In genomic region chr13:54577652-54578507, GRCm38 (mm10) we compare ENCODE assay signal across 13 mouse cellular contexts. TPM values are rescaled to one million over a fixed set of nuclear protein-coding genes. Genes with fewer than 3 reads are reported as not detected.
A peak's percentile ranks its signal among the peaks of the same experiment; 100 is the strongest.
DNase-seq lines count a peak whose midpoint lies in the region; ATAC-seq and TF ChIP-seq lines count a peak whose summit lies in the region.
"Had no signal": no experiment of that assay in that cellular context is flagged by ENCODE, and none has a peak within 500 bp of the region (broad histone marks: within the 10 kb centered on the region; RNA-seq: fewer than 3 reads in every experiment).

No protein-coding gene starts in this region.

- H3K27ac ChIP-seq in liver, embryonic 12.5 days = no peak overlapping the region
- peak overlapping the region; percentile 26; the same call in 1 of the 2 replicates for H3K27ac ChIP-seq in spleen, adult 2 months (ENCODE audit: insufficient read depth, low read length)
- H3K27ac ChIP-seq: embryonic facial prominence, embryonic 13.5 days; heart, embryonic 10.5 days had no signal

- no peak overlapping the region for H3K9ac ChIP-seq in liver, embryonic 12.5 days
- H3K9ac ChIP-seq: embryonic facial prominence, embryonic 13.5 days had no signal

- no peak for TF ChIP-seq POLR2A in lung, adult 2 months (IDR thresholded peaks at IDR 0.05; ENCODE audit: borderline replicate concordance, extremely low read depth, low read depth, low read length)
- no peak for TF ChIP-seq POLR2A in spleen, adult 2 months (IDR thresholded peaks at IDR 0.05; ENCODE audit: low read depth, low read length)

- TF ChIP-seq CTCF in lung, adult 2 months (IDR thresholded peaks at IDR 0.05; ENCODE audit: insufficient read depth, low read length) = no peak
- TF ChIP-seq CTCF in spleen, adult 2 months (IDR thresholded peaks at IDR 0.05; ENCODE audit: extremely low read depth, insufficient read depth, insufficient read length, insufficient replicate concordance) = no peak

- no peaks in the 10 kb centered on the region; the same call in 1 of the 2 replicates for H3K27me3 ChIP-seq in liver, embryonic 12.5 days (replicated peaks)
- no peaks in the 10 kb centered on the region for H3K27me3 ChIP-seq in spleen, adult 2 months (ENCODE audit: control insufficient read depth, insufficient read depth, low read length)

- 0 out of 2 replicates have a peak overlapping the region, but pooled peaks have one; percentile 5 for H3K4me2 ChIP-seq in liver, embryonic 12.5 days
- H3K4me2 ChIP-seq: embryonic facial prominence, embryonic 13.5 days had no signal

- no peaks in the 10 kb centered on the region for H3K9me3 ChIP-seq in liver, embryonic 12.5 days (replicated peaks)
- H3K9me3 ChIP-seq: embryonic facial prominence, embryonic 13.5 days; heart, embryonic 10.5 days had no signal

- H3K4me3 ChIP-seq in lung, adult 2 months (replicated peaks; ENCODE audit: extremely low read depth, low read depth, low read length) = no peak overlapping the region
- H3K4me3 ChIP-seq in liver, embryonic 12.5 days = no peak overlapping the region
- H3K4me3 ChIP-seq in spleen, adult 2 months (ENCODE audit: extremely low read depth, insufficient read depth, insufficient read length) = peak overlapping the region; percentile 2; the same call in 1 of the 2 replicates
- H3K4me3 ChIP-seq: embryonic facial prominence, embryonic 13.5 days; heart, embryonic 10.5 days had no signal

- DNase-seq in lung, postnatal 36 days = peak; percentile 38
- DNase-seq in lung, adult 2 months = no peak
- peak; percentile 52 for DNase-seq in ZHBTc4 (ENCODE audit: low read depth, low spot score)
- peak in 1 of 2 experiments; percentile 52 for DNase-seq in spleen, adult 2 months (ENCODE audit: low read depth in 1 of 2, low spot score in 2 of 2)
- no peak for DNase-seq in cerebellum, adult 8-10 months
- no peak for DNase-seq in heart, postnatal 10 days
- DNase-seq: adrenal gland, postnatal 10 days; cerebellum, adult 18-20 months; layer of hippocampus, adult 9-11 months had no signal

- no peak for ATAC-seq in liver, embryonic 12.5 days
- ATAC-seq: intestine, embryonic 16.5 days had no signal

- peaks cover 43% of the 10 kb centered on the region for H3K36me3 ChIP-seq in liver, embryonic 12.5 days
- H3K36me3 ChIP-seq in spleen, adult 2 months (ENCODE audit: control insufficient read depth, insufficient read depth, low read length) = peaks cover 5% of the 10 kb centered on the region

- intact Hi-C loops in heart, postnatal 10 days (cut with DNase I) = loop anchor here (5.0 kb wide), 1 partner anchor 44 kb away; the partner anchor contains the start of gene Faf2

- H3K4me1 ChIP-seq in lung, adult 2 months (ENCODE audit: control insufficient read depth, insufficient read depth, low read length) = peaks cover 12% of the 10 kb centered on the region
- H3K4me1 ChIP-seq in liver, embryonic 12.5 days = peaks cover 41% of the 10 kb centered on the region
- peaks cover 19% of the 10 kb centered on the region for H3K4me1 ChIP-seq in spleen, adult 2 months (ENCODE audit: control insufficient read depth, insufficient read depth, insufficient read length)

- 76% methylated on average over 21 of the region's 21 CpGs for WGBS in lung, adult 2 months
- WGBS in liver, embryonic 12.5 days (ENCODE audit: insufficient replicate concordance) = 62% methylated on average over 21 of the region's 21 CpGs
- WGBS in spleen, adult 2 months = 54% methylated on average over 21 of the region's 21 CpGs

RNA-seq across cellular contexts. Expression of gene Arl10, which starts 3.1 kb away (rescaled TPM):
- polyA plus RNA-seq in lung, adult 2 months (2012; rRNA removed) = 30.8 and 41.5 TPM in 2 replicates
- 10.7 and 10.9 TPM in 2 replicates for polyA plus RNA-seq in liver, embryonic 12.5 days (2016; fragmentation: Nextera tagmentation; extraction: Ambion mirVana)
- 16.4 and 25.5 TPM in 2 replicates for polyA plus RNA-seq in spleen, adult 2 months (2012; rRNA removed)
- total RNA-seq in heart, postnatal 10 days (2021) = 10 to 100 TPM in 1 of 2 experiments, 1 to 10 TPM in 1; 9.6 to 11.3 TPM

RNA-seq across cellular contexts. Expression of gene Nop16, which starts 12.0 kb away (rescaled TPM):
- 4.8 and 9.1 TPM in 2 replicates for polyA plus RNA-seq in lung, adult 2 months (2012; rRNA removed)
- polyA plus RNA-seq in liver, embryonic 12.5 days (2016; fragmentation: Nextera tagmentation; extraction: Ambion mirVana) = 82.4 and 85.5 TPM in 2 replicates
- polyA plus RNA-seq in spleen, adult 2 months (2012; rRNA removed) = 6.7 and 7.0 TPM in 2 replicates
- total RNA-seq in heart, postnatal 10 days (2021) = 10 to 100 TPM; 17.0 to 20.0 TPM

RNA-seq across cellular contexts. Expression of gene Higd2a, which starts 12.1 kb away (rescaled TPM):
- 110 and 112 TPM in 2 replicates for polyA plus RNA-seq in lung, adult 2 months (2012; rRNA removed)
- 127 and 135 TPM in 2 replicates for polyA plus RNA-seq in liver, embryonic 12.5 days (2016; fragmentation: Nextera tagmentation; extraction: Ambion mirVana)
- 68.3 and 86.0 TPM in 2 replicates for polyA plus RNA-seq in spleen, adult 2 months (2012; rRNA removed)
- total RNA-seq in heart, postnatal 10 days (2021) = 100 to 1,000 TPM; 236 to 244 TPM

RNA-seq across cellular contexts. Expression of gene 4833439L19Rik, which starts 12.6 kb away (rescaled TPM):
- 106 TPM in 2 replicates for polyA plus RNA-seq in lung, adult 2 months (2012; rRNA removed)
- 66.8 and 69.3 TPM in 2 replicates for polyA plus RNA-seq in liver, embryonic 12.5 days (2016; fragmentation: Nextera tagmentation; extraction: Ambion mirVana)
- polyA plus RNA-seq in spleen, adult 2 months (2012; rRNA removed) = 39.8 and 42.9 TPM in 2 replicates
- total RNA-seq in heart, postnatal 10 days (2021) = 100 to 1,000 TPM in 1 of 2 experiments, 10 to 100 TPM in 1; 99.0 to 105 TPM

RNA-seq across cellular contexts. Expression of gene Cltb, which starts 33.3 kb away (rescaled TPM):
- 96.4 and 109 TPM in 2 replicates for polyA plus RNA-seq in lung, adult 2 months (2012; rRNA removed)
- 51.2 and 52.6 TPM in 2 replicates for polyA plus RNA-seq in liver, embryonic 12.5 days (2016; fragmentation: Nextera tagmentation; extraction: Ambion mirVana)
- 16.9 and 19.8 TPM in 2 replicates for polyA plus RNA-seq in spleen, adult 2 months (2012; rRNA removed)
- total RNA-seq in heart, postnatal 10 days (2021) = 100 to 1,000 TPM in 1 of 2 experiments, 10 to 100 TPM in 1; 99.4 to 103 TPM

Comparison
In these comparisons a context has a peak if more than half of its experiments do, and no peak if none do; other contexts are left out.
1. DNase-seq: peak in lung, postnatal 36 days (single experiment) and ZHBTc4 (single experiment); none in lung, adult 2 months (single experiment), cerebellum, adult 8-10 months (single experiment) and heart, postnatal 10 days (0 of 2).